In genomic region chr2:3546588-3546987, GRCm38 (mm10) we compare ENCODE assay signal across 9 mouse cellular contexts. TPM values are rescaled to one million over a fixed set of nuclear protein-coding genes. Genes with fewer than 3 reads are reported as not detected.
A peak's percentile ranks its signal among the peaks of the same experiment; 100 is the strongest.
DNase-seq lines count a peak whose midpoint lies in the region; ATAC-seq and TF ChIP-seq lines count a peak whose summit lies in the region.
"Had no signal": no experiment of that assay in that cellular context is flagged by ENCODE, and none has a peak within 500 bp of the region (broad histone marks: within the 10 kb centered on the region; RNA-seq: fewer than 3 reads in every experiment).

No protein-coding gene starts in this region.

- no peaks in the 10 kb centered on the region for H3K36me3 ChIP-seq in kidney, embryonic 16.5 days (ENCODE audit: insufficient read depth, low read length)
- no peaks in the 10 kb centered on the region for H3K36me3 ChIP-seq in liver, postnatal 0 days (replicated peaks; ENCODE audit: insufficient read depth, low read length)
- H3K36me3 ChIP-seq: hindbrain, embryonic 15.5 days had no signal

- TF ChIP-seq EP300 in liver, postnatal 0 days (IDR thresholded peaks at IDR 0.05; ENCODE audit: low read depth) = no peak

- H3K9ac ChIP-seq in kidney, embryonic 16.5 days (replicated peaks; ENCODE audit: low read length) = no peak overlapping the region
- H3K9ac ChIP-seq in liver, postnatal 0 days (replicated peaks) = no peak overlapping the region
- H3K9ac ChIP-seq: hindbrain, embryonic 15.5 days had no signal

- no peak overlapping the region for H3K27ac ChIP-seq in embryonic fibroblast, embryonic 13.5 days (ENCODE audit: insufficient read depth, low read length)
- H3K27ac ChIP-seq in kidney, embryonic 16.5 days (ENCODE audit: low read length) = no peak overlapping the region
- no peak overlapping the region for H3K27ac ChIP-seq in liver, postnatal 0 days (ENCODE audit: low read depth)
- H3K27ac ChIP-seq: hindbrain, embryonic 15.5 days had no signal

- no peaks in the 10 kb centered on the region for H3K27me3 ChIP-seq in kidney, embryonic 16.5 days (ENCODE audit: insufficient read depth, low read length)
- no peaks in the 10 kb centered on the region for H3K27me3 ChIP-seq in liver, postnatal 0 days (ENCODE audit: insufficient read depth, low read length)
- H3K27me3 ChIP-seq: hindbrain, embryonic 15.5 days had no signal

- TF ChIP-seq CTCF in embryonic fibroblast, embryonic 13.5 days (IDR thresholded peaks at IDR 0.05; ENCODE audit: borderline replicate concordance, insufficient read depth, low read length) = peak; percentile 78
- peak; percentile 87 for TF ChIP-seq CTCF in liver, postnatal 0 days (IDR thresholded peaks at IDR 0.05; ENCODE audit: low read depth)

- WGBS in kidney, embryonic 16.5 days = under 1% methylated on average over 4 of the region's 4 CpGs
- 4% methylated on average over 4 of the region's 4 CpGs for WGBS in liver, postnatal 0 days (ENCODE audit: insufficient replicate concordance)

- no peak overlapping the region for H3K4me2 ChIP-seq in kidney, embryonic 16.5 days (replicated peaks; ENCODE audit: low read depth, low read length)
- H3K4me2 ChIP-seq in liver, postnatal 0 days (ENCODE audit: low read depth, low read length) = no peak overlapping the region
- H3K4me2 ChIP-seq: hindbrain, embryonic 15.5 days had no signal

- peak; percentile 93 for ATAC-seq in CD4-positive, CD25-positive, alpha-beta regulatory T cell, adult 4 months
- peak; percentile 39; the same call in 1 of the 2 replicates for ATAC-seq in kidney, embryonic 16.5 days (ENCODE audit: low FRiP score, low TSS enrichment)
- peak; percentile 56; the same call in 1 of the 2 replicates for ATAC-seq in liver, postnatal 0 days

- no peak overlapping the region for H3K4me3 ChIP-seq in embryonic fibroblast, embryonic 13.5 days (ENCODE audit: insufficient read depth, low read length)
- no peak overlapping the region for H3K4me3 ChIP-seq in kidney, embryonic 16.5 days (ENCODE audit: low read length)
- H3K4me3 ChIP-seq in liver, postnatal 0 days (ENCODE audit: low read depth, low read length) = no peak overlapping the region
- H3K4me3 ChIP-seq: hindbrain, embryonic 15.5 days had no signal

- no peak for TF ChIP-seq POLR2A in embryonic fibroblast, embryonic 13.5 days (IDR thresholded peaks at IDR 0.05; ENCODE audit: low read depth, low read length)

- DNase-seq in 3134 (ENCODE audit: extremely low read depth, insufficient read length, low spot score) = peak; percentile 14
- DNase-seq in brain, adult 2 months (ENCODE audit: low read depth, low spot score) = peak; percentile 82
- peak; percentile 56 for DNase-seq in liver, postnatal 0 days
- peak; percentile 49 to 54 for DNase-seq in right cerebral cortex, adult 2 months (ENCODE audit: low spot score in 2 of 2)
- DNase-seq in urinary bladder, postnatal 4 days (ENCODE audit: low spot score in 2 of 2) = peak; percentile 21 to 64

- H3K9me3 ChIP-seq in kidney, embryonic 16.5 days (ENCODE audit: low read length) = no peaks in the 10 kb centered on the region
- H3K9me3 ChIP-seq in liver, postnatal 0 days (ENCODE audit: low read length) = no peaks in the 10 kb centered on the region
- H3K9me3 ChIP-seq: hindbrain, embryonic 15.5 days had no signal

- no peaks in the 10 kb centered on the region for H3K4me1 ChIP-seq in embryonic fibroblast, embryonic 13.5 days (ENCODE audit: control insufficient read depth, insufficient read depth, low read length)
- no peaks in the 10 kb centered on the region; the same call in 1 of the 2 replicates for H3K4me1 ChIP-seq in kidney, embryonic 16.5 days (ENCODE audit: insufficient read depth, low read length)
- peaks cover 6% of the 10 kb centered on the region; the same call in 1 of the 2 replicates for H3K4me1 ChIP-seq in liver, postnatal 0 days (ENCODE audit: insufficient read depth)
- H3K4me1 ChIP-seq: hindbrain, embryonic 15.5 days had no signal

RNA-seq across cellular contexts. Expression of gene Fam107b, which starts 23.7 kb away (rescaled TPM):
- polyA plus RNA-seq in CD4-positive, CD25-positive, alpha-beta regulatory T cell, adult 4 months (2017; shearing (Covaris generic)) = 100 to 1,000 TPM; 204 to 239 TPM
- 28.2 and 34.4 TPM in 2 replicates for polyA plus RNA-seq in embryonic fibroblast, embryonic 13.5 days (2011; ENCODE audit: insufficient read length, low read depth, missing spikeins)
- polyA plus RNA-seq in kidney, embryonic 16.5 days (2015; fragmentation: Nextera tagmentation; extraction: Ambion mirVana) = 67.2 and 76.1 TPM in 2 replicates
- polyA plus RNA-seq in liver, postnatal 0 days (2015; fragmentation: Nextera tagmentation; extraction: Ambion mirVana) = 20.5 and 23.1 TPM in 2 replicates

RNA-seq across cellular contexts. Expression of gene Cdnf, which starts 33.8 kb away (rescaled TPM):
- polyA plus RNA-seq in CD4-positive, CD25-positive, alpha-beta regulatory T cell, adult 4 months (2017; shearing (Covaris generic)) = 1 to 10 TPM in 1 of 2 experiments, under 1 TPM in 1; 0.24 to 1.2 TPM
- 1.6 TPM in 2 replicates for polyA plus RNA-seq in embryonic fibroblast, embryonic 13.5 days (2011; ENCODE audit: insufficient read length, low read depth, missing spikeins)
- polyA plus RNA-seq in kidney, embryonic 16.5 days (2015; fragmentation: Nextera tagmentation; extraction: Ambion mirVana) = 0.19 and 0.27 TPM in 2 replicates
- 0.12 and 0.40 TPM in 2 replicates for polyA plus RNA-seq in liver, postnatal 0 days (2015; fragmentation: Nextera tagmentation; extraction: Ambion mirVana)

RNA-seq across cellular contexts. Expression of gene Hspa14, which starts 34.0 kb away (rescaled TPM):
- polyA plus RNA-seq in CD4-positive, CD25-positive, alpha-beta regulatory T cell, adult 4 months (2017; shearing (Covaris generic)) = 100 to 1,000 TPM; 108 to 136 TPM
- polyA plus RNA-seq in embryonic fibroblast, embryonic 13.5 days (2011; ENCODE audit: insufficient read length, low read depth, missing spikeins) = 56.4 and 59.9 TPM in 2 replicates
- 119 and 124 TPM in 2 replicates for polyA plus RNA-seq in kidney, embryonic 16.5 days (2015; fragmentation: Nextera tagmentation; extraction: Ambion mirVana)
- 32.6 and 38.1 TPM in 2 replicates for polyA plus RNA-seq in liver, postnatal 0 days (2015; fragmentation: Nextera tagmentation; extraction: Ambion mirVana)

RNA-seq across cellular contexts. Expression of gene Gm45902, which starts 34.0 kb away (rescaled TPM):
- 1 to 10 TPM; 2.3 to 3.4 TPM for polyA plus RNA-seq in CD4-positive, CD25-positive, alpha-beta regulatory T cell, adult 4 months (2017; shearing (Covaris generic))
- 3.7 and 4.1 TPM in 2 replicates for polyA plus RNA-seq in embryonic fibroblast, embryonic 13.5 days (2011; ENCODE audit: insufficient read length, low read depth, missing spikeins)
- 5.1 and 5.9 TPM in 2 replicates for polyA plus RNA-seq in kidney, embryonic 16.5 days (2015; fragmentation: Nextera tagmentation; extraction: Ambion mirVana)
- polyA plus RNA-seq in liver, postnatal 0 days (2015; fragmentation: Nextera tagmentation; extraction: Ambion mirVana) = 0.56 and 1.0 TPM in 2 replicates

Comparison
In these comparisons a context has a peak if more than half of its experiments do, and no peak if none do; other contexts are left out.
1. DNase-seq: peak in every context shown above with its lines; median percentile 82 in brain, adult 2 months; 56 in liver, postnatal 0 days; 52 in right cerebral cortex, adult 2 months; 42 in urinary bladder, postnatal 4 days; 14 in 3134.
2. ATAC-seq: peak in every context shown above with its lines; median percentile 93 in CD4-positive, CD25-positive, alpha-beta regulatory T cell, adult 4 months; 56 in liver, postnatal 0 days; 39 in kidney, embryonic 16.5 days.